Mouse (Mus musculus): ENCODE measurements around the gene Tacr2.

- TF ChIP-seq CTCF (IDR thresholded peaks at IDR 0.05; ENCODE audit: borderline replicate concordance, control insufficient read depth, extremely low read depth, insufficient read depth, low read length, poor library complexity) (no peak), POLR2A (IDR thresholded peaks at IDR 0.05; ENCODE audit: control insufficient read depth, extremely low read depth, insufficient read depth, low read length, poor library complexity) (no peak)
These were observed 37.0 kb upstream of the Tacr2 start for GRCm38 (mm10) chr10:62215169-62215616.

All from thymus, adult 2 months (tissue).